Mouse (Mus musculus) brain, embryonic 14.5 days (tissue): ENCODE results near the gene Hoxc4.

ENCODE experiments used
- CTCF ChIP-seq: fragments of 200-500 bp; IDR thresholded peaks from 2 replicates; pipeline ENCODE4 v1.5.1; 2012; ENCODE audit warnings: inconsistent platforms, mild to moderate bottlenecking, moderate library complexity, borderline replicate concordance; ENCODE audit not compliant: insufficient read depth, insufficient read length; ENCODE audit errors: extremely low read depth
- POLR2A ChIP-seq: fragments of 200-500 bp; IDR thresholded peaks from 2 replicates; pipeline ENCODE4 v1.6.1; 2012; ENCODE audit warnings: mild to moderate bottlenecking, inconsistent platforms, borderline replicate concordance; ENCODE audit not compliant: poor library complexity, insufficient read depth, insufficient read length, severe bottlenecking; ENCODE audit errors: extremely low read depth

DNA sequence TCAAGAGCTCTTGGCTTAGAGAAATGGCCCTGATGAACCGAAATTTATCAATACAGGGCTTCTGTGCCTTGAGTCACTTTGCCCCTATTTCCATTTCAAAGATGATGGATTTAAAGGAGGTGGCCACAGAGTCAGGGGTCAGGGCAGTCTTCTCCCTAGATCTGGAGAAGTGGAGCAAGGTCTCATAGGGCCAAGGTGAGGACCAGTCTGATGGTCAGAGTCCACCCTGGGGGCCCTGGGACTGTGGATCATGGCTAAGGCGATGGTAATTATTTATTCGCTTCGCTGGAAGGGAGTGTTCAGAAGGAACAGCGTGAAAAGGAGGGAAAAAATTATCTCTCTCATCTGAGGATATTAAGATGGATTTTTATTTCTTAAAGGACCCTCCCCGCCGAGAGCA lies 43.7 kb upstream of the Hoxc4 start:
- TF ChIP-seq POLR2A (no peak), CTCF (no peak)
